Mouse (Mus musculus) C2C12 (cell line): ENCODE data around the gene Tnfaip8l2. TPM values are rescaled to one million over a fixed set of nuclear protein-coding genes. Genes with fewer than 3 reads are reported as not detected.

Source experiments
- H3K27me3 ChIP-seq: one replicate; pipeline ENCODE4 v1.6.1; 2011; ENCODE audit not compliant: control insufficient read depth, insufficient read depth, insufficient read length
- H3K36me3 ChIP-seq: one replicate; pipeline ENCODE4 v1.6.1; 2011; ENCODE audit not compliant: control insufficient read depth, insufficient read depth
- H3K4me3 ChIP-seq: one replicate; pipeline ENCODE4 v1.5.1; 2011; ENCODE audit warnings: mild to moderate bottlenecking, control low read depth; ENCODE audit not compliant: poor library complexity, insufficient read depth, severe bottlenecking
- H3K79me2 ChIP-seq: one replicate; pipeline ENCODE4 v1.6.1; 2011; ENCODE audit not compliant: control insufficient read depth, insufficient read depth
- H3K79me3 ChIP-seq: one replicate; pipeline ENCODE4 v1.6.1; 2011; ENCODE audit warnings: low read depth, control low read depth
- H3ac ChIP-seq: one replicate; pipeline ENCODE3; 2011; ENCODE audit warnings: low read depth; ENCODE audit not compliant: control insufficient read depth, insufficient read length
- CEBPB ChIP-seq: IDR thresholded peaks from one replicate; pipeline ENCODE4 v1.6.1; 2011; ENCODE audit warnings: low read depth, mild to moderate bottlenecking, control low read depth, moderate library complexity
- CTCF ChIP-seq: IDR thresholded peaks from one replicate; pipeline ENCODE4 v1.5.1; 2011; ENCODE audit not compliant: control insufficient read depth, insufficient read depth, insufficient read length
- FOSL1 ChIP-seq: IDR thresholded peaks from one replicate; pipeline ENCODE4 v1.8.0; 2011; ENCODE audit warnings: mild to moderate bottlenecking, low read length; ENCODE audit not compliant: poor library complexity, insufficient read depth, severe bottlenecking
- MAX ChIP-seq: IDR thresholded peaks from one replicate; pipeline ENCODE4 v1.6.1; 2011; ENCODE audit warnings: mild to moderate bottlenecking, control low read depth
- MYOD1 ChIP-seq: IDR thresholded peaks from one replicate; pipeline ENCODE4 v1.6.1; 2011; ENCODE audit warnings: low read depth; ENCODE audit not compliant: control insufficient read depth, insufficient read length
- MYOG ChIP-seq: IDR thresholded peaks from one replicate; pipeline ENCODE4 v1.6.1; 2011; ENCODE audit not compliant: control insufficient read depth, insufficient read length; ENCODE audit errors: extremely low read depth
- USF1 ChIP-seq: IDR thresholded peaks from one replicate; pipeline ENCODE4 v1.6.1; 2011; ENCODE audit warnings: low read depth, mild to moderate bottlenecking, control low read depth, moderate library complexity
- polyA plus RNA-seq: library from polyadenylated mRNA; unstranded; fragments of >200 nt; fragmentation: generic; extraction: Trizol; gene quantifications from one replicate; pipeline ENCODE4 v1.2.1, GENCODE M21; 2012; ENCODE audit warnings: missing spikeins

The Tnfaip8l2 gene
- polyA plus RNA-seq, 1 experiment = 0.21 TPM

DNA sequence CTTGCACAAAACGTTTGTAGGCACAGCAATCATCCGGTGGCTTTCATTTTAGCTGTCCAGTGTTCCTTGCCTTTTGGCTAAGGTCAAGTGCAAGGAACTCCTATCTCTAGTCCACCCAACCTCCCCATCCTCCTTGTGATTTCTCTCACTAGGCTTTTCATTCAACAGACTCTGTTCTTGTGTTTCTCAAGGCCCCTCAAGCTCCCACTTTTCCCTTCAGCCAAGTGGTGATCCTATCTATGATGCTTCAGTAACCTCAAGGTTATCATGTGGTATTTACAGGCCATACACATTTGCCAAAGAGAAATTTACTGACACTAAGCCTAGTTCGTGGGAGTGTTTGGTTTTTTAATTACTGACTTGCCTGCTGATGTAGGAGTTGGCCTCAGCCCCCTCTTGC, 37.7 kb upstream of the Tnfaip8l2 start:
- no peak for TF ChIP-seq MAX
- TF ChIP-seq CEBPB = no peak
- no peak for TF ChIP-seq MYOG
- TF ChIP-seq CTCF = no peak
- no peak for TF ChIP-seq MYOD1
- Histone ChIP-seq H3K79me2 (no peaks in the 10 kb centered on the region), H3ac (no peak overlapping the region), H3K27me3 (no peaks in the 10 kb centered on the region), H3K36me3 (peaks cover 25% of the 10 kb centered on the region), H3K4me3 (no peak overlapping the region), H3K79me3 (no peaks in the 10 kb centered on the region)

DNA sequence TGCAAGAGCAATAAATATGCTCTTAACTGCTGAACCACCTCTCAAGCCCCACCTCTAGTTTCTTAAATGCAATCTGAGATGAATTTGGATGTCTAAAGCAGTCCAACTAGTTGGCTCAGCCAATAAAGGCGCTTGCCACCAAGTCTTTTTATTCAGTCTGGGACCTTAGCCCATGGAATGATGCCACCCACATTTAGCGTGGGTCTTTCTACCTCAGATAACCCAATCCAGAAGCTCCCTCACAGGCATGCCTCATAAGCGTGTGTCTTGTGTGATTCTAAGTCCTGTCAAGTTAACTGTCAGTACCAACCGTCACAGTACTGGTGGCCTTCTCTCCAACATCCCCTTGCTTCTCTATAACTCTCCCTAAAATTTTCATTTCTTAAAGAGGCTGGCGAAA, 36.8 kb upstream of the Tnfaip8l2 start:
- Histone ChIP-seq H3K79me2 (no peaks in the 10 kb centered on the region), H3K36me3 (peaks cover 16% of the 10 kb centered on the region), H3K27me3 (no peaks in the 10 kb centered on the region), H3K79me3 (no peaks in the 10 kb centered on the region), H3K4me3 (no peak overlapping the region), H3ac (no peak overlapping the region)
- TF ChIP-seq FOSL1 (no peak), CTCF (no peak), USF1 (no peak), MYOG (no peak), MYOD1 (no peak), MAX (no peak), CEBPB (no peak)

- TF ChIP-seq MYOD1 (no peak), CEBPB (no peak), FOSL1 (peak; percentile 9), CTCF (no peak), USF1 (no peak), MYOG (no peak), MAX (no peak)
- Histone ChIP-seq H3K4me3 (no peak overlapping the region), H3K79me3 (no peaks in the 10 kb centered on the region)
Measured at GRCm38 (mm10) chr3:95177583-95177982, 35.4 kb upstream of the Tnfaip8l2 start.

GRCm38 (mm10) chr3:95176500-95176899, 34.3 kb upstream of the Tnfaip8l2 start:
- no peak for TF ChIP-seq CTCF
- TF ChIP-seq USF1 = no peak
- TF ChIP-seq MYOG = no peak
- TF ChIP-seq FOSL1 = no peak
- TF ChIP-seq MYOD1 = no peak
- TF ChIP-seq MAX = no peak
- no peak for TF ChIP-seq CEBPB
- H3K79me3 ChIP-seq = no peaks in the 10 kb centered on the region
- no peaks in the 10 kb centered on the region for H3K27me3 ChIP-seq
- no peaks in the 10 kb centered on the region for H3K79me2 ChIP-seq
- H3ac ChIP-seq = no peak overlapping the region
- H3K36me3 ChIP-seq = no peaks in the 10 kb centered on the region
- H3K4me3 ChIP-seq = no peak overlapping the region

More at GRCm38 (mm10) chr3:95177583-95177982, 35.4 kb upstream of the Tnfaip8l2 start:
- Histone ChIP-seq H3K36me3 (peaks cover 8% of the 10 kb centered on the region), H3K27me3 (no peaks in the 10 kb centered on the region), H3K79me2 (no peaks in the 10 kb centered on the region), H3ac (no peak overlapping the region)

GRCm38 (mm10) chr3:95174011-95174592, 31.9 kb upstream of the Tnfaip8l2 start:
- H3ac ChIP-seq = no peak overlapping the region
- H3K79me3 ChIP-seq = no peaks in the 10 kb centered on the region

DNA sequence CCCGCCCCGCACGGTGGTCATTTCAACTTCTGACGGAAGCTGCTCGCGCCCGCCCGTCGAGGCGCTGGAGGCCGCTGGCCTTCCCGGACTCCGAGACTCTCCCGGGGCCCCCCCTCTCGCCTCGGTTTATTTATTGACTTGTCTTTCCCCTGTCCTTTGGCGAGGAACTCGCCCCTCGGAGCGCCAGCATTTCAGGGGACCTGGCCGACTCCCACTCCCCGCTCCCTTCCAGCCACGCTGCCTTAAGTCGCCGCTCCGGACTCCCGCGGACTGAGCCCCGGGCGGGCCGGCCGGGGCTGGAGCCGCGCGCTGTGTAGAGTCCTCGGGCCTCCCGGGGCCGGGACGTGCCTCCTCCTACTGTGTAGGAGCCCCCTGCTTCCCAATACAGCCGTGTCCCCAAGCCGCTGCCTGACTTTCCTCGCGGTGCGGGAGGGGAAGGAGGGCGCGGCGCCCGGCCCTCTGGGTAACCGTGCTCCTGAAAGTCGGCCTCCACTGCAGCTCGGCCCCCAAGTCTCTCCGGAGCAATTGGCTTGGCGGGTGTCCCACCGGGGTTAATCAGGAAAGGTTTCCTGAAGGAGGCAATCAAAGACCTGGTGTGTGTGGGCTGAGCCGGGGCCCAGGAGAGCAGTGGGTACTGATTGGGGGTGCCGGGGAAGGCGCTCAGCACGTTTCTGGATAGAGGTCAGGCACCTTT, 31.2 kb upstream of the Tnfaip8l2 start:
- Histone ChIP-seq H3K79me2 (no peaks in the 10 kb centered on the region), H3K79me3 (no peaks in the 10 kb centered on the region), H3ac (no peak overlapping the region), H3K4me3 (no peak overlapping the region), H3K27me3 (no peaks in the 10 kb centered on the region), H3K36me3 (no peaks in the 10 kb centered on the region)
- TF ChIP-seq MYOD1 (no peak), MAX (no peak), FOSL1 (no peak), MYOG (no peak), CTCF (no peak)

More at GRCm38 (mm10) chr3:95174011-95174592, 31.9 kb upstream of the Tnfaip8l2 start:
- Histone ChIP-seq H3K36me3 (no peaks in the 10 kb centered on the region), H3K4me3 (no peak overlapping the region), H3K27me3 (no peaks in the 10 kb centered on the region), H3K79me2 (no peaks in the 10 kb centered on the region)
- TF ChIP-seq MYOG = no peak
- peak; percentile 14 for TF ChIP-seq CTCF
